Mouse (Mus musculus): ENCODE measurements at regions not wholly inside any gene's neighbourhood (a gene's known extent, or its start where the extent isn't known, plus 50 kb on each side); places are given as distances from the start of the nearest gene placed in this dataset.

DNA sequence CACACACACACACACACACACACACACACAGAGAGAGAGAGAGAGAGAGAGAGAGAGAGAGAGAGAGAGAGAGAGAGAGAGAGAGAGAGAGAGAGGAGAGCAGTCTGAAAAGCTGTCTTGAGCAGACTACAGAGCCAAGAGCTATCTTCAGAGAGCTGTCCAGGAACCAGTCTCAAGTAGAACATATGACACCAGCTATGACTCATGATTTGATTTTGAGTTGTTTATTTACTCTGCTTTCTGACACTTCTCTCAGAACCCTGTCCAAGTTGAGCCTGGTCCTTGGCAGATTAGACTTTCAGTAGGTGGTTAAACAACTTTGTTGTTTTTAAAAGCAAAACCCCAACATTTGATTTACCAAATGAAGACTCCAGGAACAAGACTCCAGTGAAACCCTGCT lies 420.8 kb upstream of the Lcorl start:
- H3K4me1 ChIP-seq, result no peaks in the 10 kb centered on the region

GRCm38 (mm10) chr5:46256730-46257129 lies 399.3 kb upstream of the Lcorl start:
- H3K36me3 ChIP-seq, result no peaks in the 10 kb centered on the region
- H3K27me3 ChIP-seq (replicated peaks), result no peaks in the 10 kb centered on the region
- H3K9ac ChIP-seq (replicated peaks), result no peak overlapping the region
- no peak overlapping the region for H3K27ac ChIP-seq (replicated peaks)
- H3K4me3 ChIP-seq (replicated peaks), result no peak overlapping the region
- H3K9me3 ChIP-seq (replicated peaks), result no peaks in the 10 kb centered on the region
- no peaks in the 10 kb centered on the region for H3K4me1 ChIP-seq
- no peak for ATAC-seq (ENCODE audit: low FRiP score)
- no peak overlapping the region for H3K4me2 ChIP-seq
- 85% methylated on average over 6 of the region's 6 CpGs for WGBS

More for the DNA sequence above, 420.8 kb upstream of the Lcorl start:
- no peaks in the 10 kb centered on the region for H3K27me3 ChIP-seq (replicated peaks)
- no peak overlapping the region for H3K9ac ChIP-seq (replicated peaks)
- H3K27ac ChIP-seq (replicated peaks), result no peak overlapping the region
- no peak overlapping the region for H3K4me3 ChIP-seq (replicated peaks)
- no peaks in the 10 kb centered on the region for H3K9me3 ChIP-seq (replicated peaks)
- H3K4me2 ChIP-seq, result no peak overlapping the region
- H3K36me3 ChIP-seq, result no peaks in the 10 kb centered on the region
- ATAC-seq (ENCODE audit: low FRiP score), result no peak

DNA sequence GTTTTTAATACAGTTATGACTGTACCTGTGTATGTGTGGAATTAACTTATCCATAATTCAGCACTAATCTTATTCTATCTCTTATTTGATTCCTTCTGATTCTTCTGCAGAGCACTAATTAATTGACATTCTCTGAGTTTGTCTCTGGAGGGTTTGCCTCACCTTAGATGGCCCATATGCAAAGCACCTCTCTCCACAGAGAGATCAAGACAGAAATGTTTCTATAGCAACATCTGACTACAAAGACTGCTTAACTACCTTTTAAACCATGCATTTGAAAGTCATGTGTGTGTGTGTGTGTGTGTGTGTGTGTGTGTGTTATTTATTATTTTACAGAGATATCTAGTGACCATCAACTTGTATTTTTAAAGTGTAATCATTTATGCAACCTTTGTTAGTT lies 396.5 kb upstream of the Lcorl start:
- H3K9me3 ChIP-seq (replicated peaks), result no peaks in the 10 kb centered on the region
- no peaks in the 10 kb centered on the region for H3K27me3 ChIP-seq (replicated peaks)
- H3K9ac ChIP-seq (replicated peaks), result no peak overlapping the region
- H3K4me3 ChIP-seq (replicated peaks), result no peak overlapping the region
- no peak overlapping the region for H3K4me2 ChIP-seq
- no peaks in the 10 kb centered on the region for H3K4me1 ChIP-seq
- H3K27ac ChIP-seq (replicated peaks), result no peak overlapping the region
- H3K36me3 ChIP-seq, result no peaks in the 10 kb centered on the region
- ATAC-seq (ENCODE audit: low FRiP score), result no peak

DNA sequence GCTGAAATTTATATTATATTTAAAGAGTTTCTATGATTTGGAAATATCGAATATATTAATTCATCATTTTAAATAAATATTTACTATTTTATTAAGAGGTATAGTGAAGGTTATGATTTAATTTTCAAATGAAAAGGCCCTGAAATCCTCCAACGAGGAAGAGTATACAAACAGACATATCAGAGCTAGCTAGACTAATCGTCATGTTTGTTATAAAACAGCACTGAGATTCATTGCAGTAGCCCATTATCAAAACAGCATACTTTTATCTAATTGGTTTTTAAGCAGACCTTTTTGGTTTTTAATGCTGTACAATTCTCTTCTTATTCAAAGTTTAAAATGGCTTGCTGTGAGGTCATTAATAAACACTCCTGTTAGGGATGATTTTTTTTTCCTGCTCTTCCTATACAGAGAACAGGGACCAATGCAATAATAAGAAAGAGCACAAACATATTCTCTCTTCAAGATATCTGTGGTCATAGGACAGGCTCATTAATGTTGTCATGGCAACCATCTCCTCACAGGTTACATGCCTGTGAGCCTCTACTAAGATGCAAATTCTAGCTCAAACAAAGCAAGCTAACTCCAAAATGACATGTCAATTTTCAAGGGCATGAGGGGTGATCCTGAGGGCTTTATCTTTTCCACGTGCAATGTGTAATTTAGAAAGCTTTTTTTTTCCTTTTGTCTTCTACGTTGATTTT lies 378.1 kb upstream of the Lcorl start:
- no peak overlapping the region for H3K4me3 ChIP-seq (replicated peaks)
- H3K4me1 ChIP-seq, result no peaks in the 10 kb centered on the region
- ATAC-seq (ENCODE audit: low FRiP score), result peak; percentile 69
- no peak overlapping the region for H3K9ac ChIP-seq (replicated peaks)
- no peaks in the 10 kb centered on the region for H3K9me3 ChIP-seq (replicated peaks)
- WGBS, result 50% methylated on average over 5 of the region's 5 CpGs
- H3K27ac ChIP-seq (replicated peaks), result no peak overlapping the region
- no peaks in the 10 kb centered on the region for H3K27me3 ChIP-seq (replicated peaks)
- no peak overlapping the region for H3K4me2 ChIP-seq
- no peaks in the 10 kb centered on the region for H3K36me3 ChIP-seq

GRCm38 (mm10) chr5:46232780-46233179 lies 375.4 kb upstream of the Lcorl start:
- ATAC-seq (ENCODE audit: low FRiP score), result no peak
- H3K4me1 ChIP-seq, result no peaks in the 10 kb centered on the region
- H3K9me3 ChIP-seq (replicated peaks), result no peaks in the 10 kb centered on the region
- H3K4me2 ChIP-seq, result no peak overlapping the region
- H3K27me3 ChIP-seq (replicated peaks), result no peaks in the 10 kb centered on the region
- no peaks in the 10 kb centered on the region for H3K36me3 ChIP-seq
- H3K9ac ChIP-seq (replicated peaks), result no peak overlapping the region
- H3K27ac ChIP-seq (replicated peaks), result no peak overlapping the region
- H3K4me3 ChIP-seq (replicated peaks), result no peak overlapping the region

- ATAC-seq (ENCODE audit: low FRiP score), result no peak
- WGBS, result 82% methylated on average over 3 of the region's 3 CpGs
- Histone ChIP-seq H3K27ac (replicated peaks) (no peak overlapping the region), H3K4me1 (no peaks in the 10 kb centered on the region), H3K9me3 (replicated peaks) (no peaks in the 10 kb centered on the region), H3K36me3 (no peaks in the 10 kb centered on the region), H3K4me2 (no peak overlapping the region), H3K9ac (replicated peaks) (no peak overlapping the region), H3K27me3 (replicated peaks) (no peaks in the 10 kb centered on the region), H3K4me3 (replicated peaks) (no peak overlapping the region)
Measured at GRCm38 (mm10) chr5:46228667-46229066, 371.3 kb upstream of the Lcorl start.

GRCm38 (mm10) chr5:46212845-46213468 lies 355.5 kb upstream of the Lcorl start:
- H3K4me2 ChIP-seq, result no peak overlapping the region
- no peaks in the 10 kb centered on the region for H3K36me3 ChIP-seq
- no peaks in the 10 kb centered on the region for H3K4me1 ChIP-seq
- H3K27ac ChIP-seq (replicated peaks), result no peak overlapping the region
- H3K27me3 ChIP-seq (replicated peaks), result no peaks in the 10 kb centered on the region
- H3K4me3 ChIP-seq (replicated peaks), result no peak overlapping the region
- no peak for ATAC-seq (ENCODE audit: low FRiP score)
- no peaks in the 10 kb centered on the region for H3K9me3 ChIP-seq (replicated peaks)
- no peak overlapping the region for H3K9ac ChIP-seq (replicated peaks)
- WGBS, result 68% methylated on average over 4 of the region's 4 CpGs

GRCm38 (mm10) chr5:46209076-46209475 lies 351.7 kb upstream of the Lcorl start:
- H3K9ac ChIP-seq (replicated peaks), result no peak overlapping the region
- no peak overlapping the region for H3K4me2 ChIP-seq
- H3K4me3 ChIP-seq (replicated peaks), result no peak overlapping the region
- 87% methylated on average over 2 of the region's 2 CpGs for WGBS
- H3K27me3 ChIP-seq (replicated peaks), result no peaks in the 10 kb centered on the region
- no peaks in the 10 kb centered on the region for H3K4me1 ChIP-seq
- ATAC-seq (ENCODE audit: low FRiP score), result no peak
- no peak overlapping the region for H3K27ac ChIP-seq (replicated peaks)
- H3K36me3 ChIP-seq, result no peaks in the 10 kb centered on the region
- no peaks in the 10 kb centered on the region for H3K9me3 ChIP-seq (replicated peaks)

GRCm38 (mm10) chr5:46203744-46204143 lies 346.3 kb upstream of the Lcorl start:
- H3K27me3 ChIP-seq (replicated peaks), result no peaks in the 10 kb centered on the region
- H3K36me3 ChIP-seq, result no peaks in the 10 kb centered on the region
- H3K4me1 ChIP-seq, result no peaks in the 10 kb centered on the region
- no peak overlapping the region for H3K9ac ChIP-seq (replicated peaks)
- no peak overlapping the region for H3K4me2 ChIP-seq
- no peak overlapping the region for H3K4me3 ChIP-seq (replicated peaks)
- WGBS, result 67% methylated on average over 4 of the region's 4 CpGs
- H3K9me3 ChIP-seq (replicated peaks), result no peaks in the 10 kb centered on the region
- H3K27ac ChIP-seq (replicated peaks), result no peak overlapping the region
- no peak for ATAC-seq (ENCODE audit: low FRiP score)

DNA sequence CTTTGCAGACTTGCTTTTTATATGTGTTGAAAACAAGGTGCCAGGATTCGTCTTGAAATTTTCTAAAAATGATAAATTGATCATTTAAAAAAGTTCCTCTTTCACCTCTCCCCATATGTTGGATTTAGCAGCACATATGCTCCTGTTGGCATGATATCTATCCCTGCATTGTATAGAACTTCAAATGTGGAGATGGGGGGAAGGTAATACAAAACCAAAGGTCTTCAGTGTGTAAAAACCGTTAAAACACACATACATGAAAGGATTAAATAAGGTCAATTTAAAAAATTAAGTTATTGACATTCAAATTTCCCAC lies 345.0 kb upstream of the Lcorl start:
- no peak overlapping the region for H3K4me3 ChIP-seq (replicated peaks)
- no peaks in the 10 kb centered on the region for H3K36me3 ChIP-seq
- H3K4me2 ChIP-seq, result no peak overlapping the region
- H3K27me3 ChIP-seq (replicated peaks), result no peaks in the 10 kb centered on the region
- no peaks in the 10 kb centered on the region for H3K9me3 ChIP-seq (replicated peaks)
- no peak for ATAC-seq (ENCODE audit: low FRiP score)
- no peaks in the 10 kb centered on the region for H3K4me1 ChIP-seq
- H3K27ac ChIP-seq (replicated peaks), result no peak overlapping the region
- no peak overlapping the region for H3K9ac ChIP-seq (replicated peaks)
- 86% methylated on average over 2 of the region's 2 CpGs for WGBS

GRCm38 (mm10) chr5:46201639-46202456 lies 344.4 kb upstream of the Lcorl start:
- no peak overlapping the region for H3K4me2 ChIP-seq
- WGBS, result 43% methylated on average over 6 of the region's 6 CpGs
- no peak for ATAC-seq (ENCODE audit: low FRiP score)
- H3K27me3 ChIP-seq (replicated peaks), result no peaks in the 10 kb centered on the region
- no peaks in the 10 kb centered on the region for H3K36me3 ChIP-seq
- no peak overlapping the region for H3K4me3 ChIP-seq (replicated peaks)
- no peaks in the 10 kb centered on the region for H3K4me1 ChIP-seq
- H3K27ac ChIP-seq (replicated peaks), result no peak overlapping the region
- H3K9me3 ChIP-seq (replicated peaks), result no peaks in the 10 kb centered on the region
- H3K9ac ChIP-seq (replicated peaks), result no peak overlapping the region

GRCm38 (mm10) chr5:46186908-46187307 lies 329.5 kb upstream of the Lcorl start:
- H3K9ac ChIP-seq (replicated peaks), result no peak overlapping the region
- H3K27ac ChIP-seq (replicated peaks), result no peak overlapping the region
- no peak overlapping the region for H3K4me2 ChIP-seq
- no peak overlapping the region for H3K4me3 ChIP-seq (replicated peaks)
- no peaks in the 10 kb centered on the region for H3K27me3 ChIP-seq (replicated peaks)
- ATAC-seq (ENCODE audit: low FRiP score), result no peak
- 78% methylated on average over 2 of the region's 2 CpGs for WGBS
- no peaks in the 10 kb centered on the region for H3K4me1 ChIP-seq
- H3K36me3 ChIP-seq, result no peaks in the 10 kb centered on the region
- no peaks in the 10 kb centered on the region for H3K9me3 ChIP-seq (replicated peaks)
